Mouse (Mus musculus) gastrocnemius, postnatal 10 days (tissue): Measurements from ENCODE around the gene Adcy4. TPM values are rescaled to one million over a fixed set of nuclear protein-coding genes. Genes with fewer than 3 reads are reported as not detected.

Experiments used
- total RNA-seq, 2 experiments: library from RNA; stranded (reverse); gene quantifications; 2 replicates each; pipeline ENCODE4 v1.2.3; 2021

Adcy4 gene
- total RNA-seq, 2 experiments from 2014 or later = 5.9 to 9.4 TPM

Other genes starting within 250 kb of the Adcy4 start
- 10 to 100 TPM; 15.0 to 21.4 TPM for gene Pck2, start 243.8 kb downstream of the Adcy4 start, total RNA-seq
- gene Dcaf11, start 224.1 kb downstream of the Adcy4 start, total RNA-seq = 10 to 100 TPM; 61.1 to 61.2 TPM
- gene A730061H03Rik, start 223.7 kb downstream of the Adcy4 start, total RNA-seq = not detected
- gene Fitm1, start 208.5 kb downstream of the Adcy4 start, total RNA-seq = 100 to 1,000 TPM; 403 to 446 TPM
- 10 to 100 TPM; 56.3 to 58.7 TPM for gene Psme1, start 206.0 kb downstream of the Adcy4 start, total RNA-seq
- gene Emc9, start 198.8 kb downstream of the Adcy4 start, total RNA-seq = 10 to 100 TPM; 45.2 to 49.9 TPM
- gene Psme2, start 193.0 kb downstream of the Adcy4 start, total RNA-seq = 10 to 100 TPM; 74.4 to 85.8 TPM
- 10 to 100 TPM; 15.9 to 16.4 TPM for gene Rnf31, start 192.4 kb downstream of the Adcy4 start, total RNA-seq
- gene Irf9, start 180.5 kb downstream of the Adcy4 start, total RNA-seq = 1 to 10 TPM; 5.0 to 5.7 TPM
- gene Rec8, start 166.1 kb downstream of the Adcy4 start, total RNA-seq = under 1 TPM; 0.56 to 0.70 TPM
- gene Ipo4, start 148.1 kb downstream of the Adcy4 start, total RNA-seq = 10 to 100 TPM; 68.3 to 77.1 TPM
- 1 to 10 TPM; 1.1 to 2.7 TPM for gene Gm49378, start 146.2 kb downstream of the Adcy4 start, total RNA-seq
- gene Tm9sf1, start 140.3 kb downstream of the Adcy4 start, total RNA-seq = 10 to 100 TPM; 29.2 to 33.2 TPM
- 1 to 10 TPM in 1 of 2 experiments, under 1 TPM in 1; 0.54 to 1.1 TPM for gene Tssk4, start 133.9 kb downstream of the Adcy4 start, total RNA-seq
- gene Mdp1, start 123.6 kb downstream of the Adcy4 start, total RNA-seq = 10 to 100 TPM; 20.9 to 22.2 TPM
- 1 to 10 TPM; 5.9 to 8.6 TPM for gene Gmpr2, start 112.2 kb downstream of the Adcy4 start, total RNA-seq
- 100 to 1,000 TPM; 242 to 253 TPM for gene Nedd8, start 112.0 kb downstream of the Adcy4 start, total RNA-seq
- gene Tinf2, start 102.3 kb downstream of the Adcy4 start, total RNA-seq = 10 to 100 TPM; 11.7 to 14.9 TPM
- gene Tgm1, start 70.2 kb downstream of the Adcy4 start, total RNA-seq = under 1 TPM; 0.19 to 0.50 TPM
- gene Rabggta, start 61.8 kb downstream of the Adcy4 start, total RNA-seq = 10 to 100 TPM in 1 of 2 experiments, 1 to 10 TPM in 1; 9.4 to 10.2 TPM
- 10 to 100 TPM; 33.2 to 33.3 TPM for gene Dhrs1, start 38.4 kb downstream of the Adcy4 start, total RNA-seq
- 10 to 100 TPM; 13.4 to 15.2 TPM for gene Nop9, start 38.4 kb downstream of the Adcy4 start, total RNA-seq
- not detected for gene Cideb, start 25.6 kb downstream of the Adcy4 start, total RNA-seq
- gene Ltb4r2, start 22.7 kb downstream of the Adcy4 start, total RNA-seq = under 1 TPM; 0.07 to 0.14 TPM
- under 1 TPM; 0.16 to 0.61 TPM for gene Ltb4r1, start 18.1 kb downstream of the Adcy4 start, total RNA-seq
- 1 to 10 TPM; 3.9 to 4.2 TPM for gene Ripk3, start 4.8 kb upstream of the Adcy4 start, total RNA-seq
- 10 to 100 TPM in 1 of 2 experiments, 1 to 10 TPM in 1; 9.3 to 14.8 TPM for gene Nfatc4, start 39.0 kb upstream of the Adcy4 start, total RNA-seq
- gene Nynrin, start 69.9 kb upstream of the Adcy4 start, total RNA-seq = 10 to 100 TPM in 1 of 2 experiments, 1 to 10 TPM in 1; 9.3 to 15.3 TPM
- under 1 TPM; 0.16 to 0.29 TPM for gene Cbln3, start 100.3 kb upstream of the Adcy4 start, total RNA-seq
- gene Khnyn, start 100.9 kb upstream of the Adcy4 start, total RNA-seq = 10 to 100 TPM in 1 of 2 experiments, 1 to 10 TPM in 1; 8.0 to 11.6 TPM
- 10 to 100 TPM; 73.3 to 82.4 TPM for gene Sdr39u1, start 116.2 kb upstream of the Adcy4 start, total RNA-seq
- gene Cma1, start 160.6 kb upstream of the Adcy4 start, total RNA-seq = 10 to 100 TPM; 18.2 to 18.8 TPM
- gene Cma2, start 166.9 kb upstream of the Adcy4 start, total RNA-seq = 1 to 10 TPM in 1 of 2 experiments, under 1 TPM in 1; 0.65 to 1.5 TPM
- not detected for gene Mcpt1, start 233.9 kb upstream of the Adcy4 start, total RNA-seq
- gene Mcpt9, start 246.4 kb upstream of the Adcy4 start, total RNA-seq = not detected